20 mouse cellular contexts compared by ENCODE assay signal in genomic region chr8:77114769-77115168, GRCm38 (mm10).
DNase-seq lines count a peak whose midpoint lies in the region; ATAC-seq and TF ChIP-seq lines count a peak whose summit lies in the region.
"Had no signal": no experiment of that assay in that cellular context is flagged by ENCODE, and none has a peak within 500 bp of the region (broad histone marks: within the 10 kb centered on the region; RNA-seq: fewer than 3 reads in every experiment).

No protein-coding gene starts in this region.

- peak overlapping the region; percentile 68 for H3K27ac ChIP-seq in layer of hippocampus, adult 2 months
- H3K27ac ChIP-seq: embryonic facial prominence, embryonic 12.5 days; forebrain, embryonic 15.5 days; heart, embryonic 13.5 days; hindbrain, embryonic 15.5 days had no signal

- DNase-seq in frontal cortex, postnatal 14 days (ENCODE audit: low spot score in 2 of 2): no peak
- DNase-seq in layer of hippocampus, adult 2 months (ENCODE audit: low spot score in 2 of 2): peak in 1 of 2 experiments; percentile 34
- no peak for DNase-seq in layer of hippocampus, postnatal 25 days (ENCODE audit: extremely low spot score in 1 of 2, low spot score in 1 of 2)
- peak; percentile 22 to 35 for DNase-seq in left cerebral cortex, adult 9 months (ENCODE audit: low spot score in 2 of 2)
- no peak for DNase-seq in left cerebral cortex, postnatal 4 days
- DNase-seq in brain, adult 2 months (ENCODE audit: low read depth, low spot score): peak; percentile 75
- no peak for DNase-seq in adrenal gland, postnatal 14 days
- DNase-seq: adrenal gland, adult 8-10 months; B cell, adult 2 months; cerebellum, adult 11-12 months; cerebellum, adult 9-10 months; cerebellum, postnatal 25 days; gastrocnemius, postnatal 14 days; heart, postnatal 36 days had no signal

- no peak for TF ChIP-seq CTCF in layer of hippocampus, adult 2 months (conservative IDR thresholded peaks at IDR 0.05)

- peak overlapping the region; percentile 6; the same call in 1 of the 2 replicates for H3K4me3 ChIP-seq in layer of hippocampus, adult 2 months
- H3K4me3 ChIP-seq: embryonic facial prominence, embryonic 12.5 days; forebrain, embryonic 15.5 days; heart, embryonic 13.5 days; hindbrain, embryonic 15.5 days had no signal

- ATAC-seq in frontal cortex, adult (ENCODE audit: low TSS enrichment): peak; percentile 90
- ATAC-seq: CD4-positive, CD25-positive, alpha-beta regulatory T cell, adult 4 months; forebrain, embryonic 15.5 days had no signal

- intact Hi-C loops in left cerebral cortex, postnatal 4 days (cut with DNase I): no loop called here

Comparison
In these comparisons a context has a peak if more than half of its experiments do, and no peak if none do; other contexts are left out.
1. DNase-seq: peak in left cerebral cortex, adult 9 months (2 of 2) and brain, adult 2 months (single experiment); none in frontal cortex, postnatal 14 days (0 of 2), layer of hippocampus, postnatal 25 days (0 of 2), left cerebral cortex, postnatal 4 days (single experiment) and adrenal gland, postnatal 14 days (single experiment).